Mouse (Mus musculus) midbrain, embryonic 16.5 days (tissue): Measurements from ENCODE around the gene Naga. TPM values are rescaled to one million over a fixed set of nuclear protein-coding genes. Genes with fewer than 3 reads are reported as not detected.

Experiments
- ATAC-seq: fragments of 200-750 bp; cut with Nextera tagmentation; 2 replicates; pipeline ENCODE4 v1.8.0; 2017; ENCODE audit warnings: moderate TSS enrichment
- H3K27ac ChIP-seq: fragments of 300-500 bp; sonication (generic); 2 replicates; pipeline ENCODE4 v1.5.1; 2014; ENCODE audit warnings: mild to moderate bottlenecking, low read length, mixed read lengths
- H3K27me3 ChIP-seq: fragments of 300-500 bp; sonication (generic); 2 replicates; pipeline ENCODE4 v1.6.1; 2014; ENCODE audit warnings: low read depth, low read length, mixed read lengths; ENCODE audit not compliant: control insufficient read depth, insufficient read depth
- H3K36me3 ChIP-seq: fragments of 300-500 bp; sonication (generic); 2 replicates; pipeline ENCODE4 v1.6.1; 2014; ENCODE audit warnings: mild to moderate bottlenecking, low read length, moderate library complexity, mixed read lengths; ENCODE audit not compliant: control insufficient read depth, insufficient read depth
- H3K4me1 ChIP-seq: fragments of 300-500 bp; sonication (generic); 2 replicates; pipeline ENCODE4 v1.6.1; 2014; ENCODE audit warnings: mild to moderate bottlenecking, low read length, mixed read lengths; ENCODE audit not compliant: control insufficient read depth, insufficient read depth
- H3K4me2 ChIP-seq: fragments of 300-500 bp; sonication (generic); 2 replicates; pipeline ENCODE4 v1.6.1; 2014; ENCODE audit warnings: mild to moderate bottlenecking, low read length, mixed read lengths
- H3K4me3 ChIP-seq: fragments of 300-500 bp; sonication (generic); 2 replicates; pipeline ENCODE4 v1.5.1; 2014; ENCODE audit warnings: low read depth, mild to moderate bottlenecking, low read length, moderate library complexity, mixed read lengths
- H3K9ac ChIP-seq: fragments of 300-500 bp; sonication (generic); 2 replicates; pipeline ENCODE4 v1.6.1; 2014; ENCODE audit warnings: low read depth, low read length, mixed read lengths
- H3K9me3 ChIP-seq: fragments of 300-500 bp; sonication (generic); replicated peaks from 2 replicates; pipeline ENCODE4 v1.6.1; 2014; ENCODE audit warnings: mild to moderate bottlenecking, low read length, mixed read lengths; ENCODE audit not compliant: control insufficient read depth, poor library complexity, severe bottlenecking
- WGBS: fragments of 180-500 bp; shearing (Covaris S2); extraction: QIAGEN DNeasy Blood & Tissue Kit; methylation state at CpG from one replicate; pipeline ENCODE4 v1.1.7; 2014; 5-methylcytosine and 5-hydroxymethylcytosine counted together
- polyA plus RNA-seq: library from polyadenylated mRNA; unstranded; fragments of >200 nt; fragmentation: Nextera tagmentation; extraction: Ambion mirVana; gene quantifications from 2 replicates; pipeline ENCODE4 v1.2.1, GENCODE M21; 2015

The Naga gene
- 23.8 and 28.0 TPM in 2 replicates for polyA plus RNA-seq

DNA sequence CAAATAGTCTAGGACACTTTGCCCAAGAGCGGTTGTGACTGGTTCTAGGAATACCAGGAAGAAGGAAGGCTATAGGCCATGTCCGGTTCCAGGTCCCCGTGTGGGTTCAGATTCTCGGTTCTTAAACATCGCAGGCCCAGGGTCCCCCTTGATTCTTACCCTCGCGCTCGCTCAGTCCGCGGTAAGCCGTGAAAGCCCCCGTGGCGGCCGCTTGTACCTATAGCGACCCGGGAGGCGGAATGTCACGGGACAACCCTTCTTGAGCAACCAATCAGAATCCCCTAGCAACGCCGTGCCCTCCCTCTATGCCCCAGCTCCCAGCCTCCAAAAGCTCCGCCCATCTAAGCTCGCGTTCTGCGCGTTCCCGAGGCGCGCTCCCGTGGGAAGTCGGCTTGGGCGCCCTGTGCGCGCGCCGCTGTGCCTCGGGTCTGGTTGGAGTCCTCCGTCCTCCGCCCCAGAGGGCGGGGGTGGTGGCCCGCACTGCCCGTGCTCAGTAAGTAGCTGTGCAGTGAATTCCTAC, at the start of gene Naga, which contains the start of the genes Pheta2 and Smdt1:
Naga (minus strand) TSS at position 333 of the 520 bp plus-strand sequence.
Pheta2 (plus strand) TSS at position 350 of the 520 bp plus-strand sequence.
Smdt1 (plus strand) TSS at position 367 of the 520 bp plus-strand sequence.
- peaks cover 12% of the 10 kb centered on the region for H3K4me1 ChIP-seq
- H3K27me3 ChIP-seq: peaks cover 7% of the 10 kb centered on the region
- peak within 1 kb of the TSS; percentile 79 for H3K9ac ChIP-seq
- H3K4me3 ChIP-seq: peak within 1 kb of the TSS; percentile 65
- peak within 1 kb of the TSS; percentile 72 for H3K4me2 ChIP-seq
- no peaks in the 10 kb centered on the region for H3K9me3 ChIP-seq
- peak; percentile 81 for ATAC-seq
- no peaks in the 10 kb centered on the region for H3K36me3 ChIP-seq
- WGBS: 0% methylated on average over 41 of the region's 41 CpGs
- H3K27ac ChIP-seq: 0 out of 2 replicates have a peak within 1 kb of the TSS, but pooled peaks have one; percentile 42

DNA sequence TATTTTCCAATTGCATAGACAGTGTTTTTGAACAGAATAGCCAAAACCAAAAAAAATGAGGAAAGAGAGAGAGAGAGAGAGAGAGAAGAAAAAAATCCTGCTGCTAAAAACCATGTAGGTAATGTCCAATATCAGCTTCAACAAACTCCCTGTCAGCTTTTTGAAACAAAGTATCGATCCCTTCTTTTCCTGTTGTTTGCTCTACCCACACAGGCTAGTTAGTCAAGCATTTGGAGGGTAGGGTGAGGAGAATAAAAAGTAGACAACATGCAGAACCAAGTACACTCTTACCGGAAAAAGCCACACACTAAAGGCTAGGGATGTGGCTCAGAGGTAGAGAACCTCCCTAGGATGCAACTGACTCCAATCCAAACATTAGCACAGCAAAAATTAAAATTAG, 47.0 kb upstream of the Naga start:
- Histone ChIP-seq H3K4me2 (no peak overlapping the region), H3K9ac (no peak overlapping the region), H3K4me3 (no peak overlapping the region), H3K36me3 (no peaks in the 10 kb centered on the region), H3K9me3 (no peaks in the 10 kb centered on the region), H3K4me1 (peaks cover 3% of the 10 kb centered on the region; the same call in 1 of the 2 replicates), H3K27ac (no peak overlapping the region), H3K27me3 (no peaks in the 10 kb centered on the region)
- WGBS: 91% methylated on average over 2 of the region's 2 CpGs
- ATAC-seq: no peak

DNA sequence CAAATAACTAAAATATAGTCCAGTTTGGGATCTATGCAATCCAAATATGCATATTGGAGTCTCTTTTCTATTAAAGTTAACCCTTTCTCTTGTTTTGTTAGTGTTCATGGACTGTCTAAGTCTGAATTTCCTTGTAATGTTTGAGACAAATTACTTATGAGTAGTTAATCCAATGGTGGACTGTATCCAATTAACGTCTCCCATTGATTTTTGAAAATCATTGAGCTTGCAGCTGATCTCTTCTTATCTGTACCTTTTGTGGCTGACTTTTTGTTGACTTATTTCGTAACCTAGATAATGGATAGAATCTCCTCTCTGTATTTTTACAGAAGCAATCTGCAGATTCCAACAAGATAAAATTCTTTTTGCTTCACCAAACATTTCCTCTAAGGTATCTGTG, 43.7 kb upstream of the Naga start:
- Histone ChIP-seq H3K27me3 (no peaks in the 10 kb centered on the region), H3K4me1 (peaks cover 3% of the 10 kb centered on the region; the same call in 1 of the 2 replicates), H3K27ac (no peak overlapping the region), H3K4me2 (no peak overlapping the region), H3K4me3 (no peak overlapping the region), H3K36me3 (no peaks in the 10 kb centered on the region), H3K9ac (no peak overlapping the region), H3K9me3 (no peaks in the 10 kb centered on the region)
- WGBS: 95% methylated on average over 2 of the region's 2 CpGs
- no peak for ATAC-seq

DNA sequence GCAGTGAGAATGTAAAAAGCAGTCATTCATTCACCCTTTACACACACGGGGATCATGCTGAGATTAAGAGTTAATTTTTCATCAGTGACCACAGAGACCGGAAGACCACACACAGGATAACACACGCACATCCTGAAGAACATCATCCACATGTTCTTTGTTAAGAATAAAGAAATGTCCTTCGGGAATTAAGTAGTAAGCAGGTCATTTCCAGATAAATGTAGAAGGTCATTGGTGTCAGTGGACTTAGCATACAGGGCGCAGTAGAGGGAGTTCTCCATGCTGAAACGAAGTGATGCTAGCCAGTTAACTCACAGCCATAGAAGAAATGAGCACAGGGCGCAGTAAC, 42.0 kb upstream of the Naga start:
- 29% methylated on average over 7 of the region's 7 CpGs for WGBS
- H3K4me2 ChIP-seq: peak overlapping the region; percentile 65
- H3K9ac ChIP-seq: peak overlapping the region; percentile 42

DNA sequence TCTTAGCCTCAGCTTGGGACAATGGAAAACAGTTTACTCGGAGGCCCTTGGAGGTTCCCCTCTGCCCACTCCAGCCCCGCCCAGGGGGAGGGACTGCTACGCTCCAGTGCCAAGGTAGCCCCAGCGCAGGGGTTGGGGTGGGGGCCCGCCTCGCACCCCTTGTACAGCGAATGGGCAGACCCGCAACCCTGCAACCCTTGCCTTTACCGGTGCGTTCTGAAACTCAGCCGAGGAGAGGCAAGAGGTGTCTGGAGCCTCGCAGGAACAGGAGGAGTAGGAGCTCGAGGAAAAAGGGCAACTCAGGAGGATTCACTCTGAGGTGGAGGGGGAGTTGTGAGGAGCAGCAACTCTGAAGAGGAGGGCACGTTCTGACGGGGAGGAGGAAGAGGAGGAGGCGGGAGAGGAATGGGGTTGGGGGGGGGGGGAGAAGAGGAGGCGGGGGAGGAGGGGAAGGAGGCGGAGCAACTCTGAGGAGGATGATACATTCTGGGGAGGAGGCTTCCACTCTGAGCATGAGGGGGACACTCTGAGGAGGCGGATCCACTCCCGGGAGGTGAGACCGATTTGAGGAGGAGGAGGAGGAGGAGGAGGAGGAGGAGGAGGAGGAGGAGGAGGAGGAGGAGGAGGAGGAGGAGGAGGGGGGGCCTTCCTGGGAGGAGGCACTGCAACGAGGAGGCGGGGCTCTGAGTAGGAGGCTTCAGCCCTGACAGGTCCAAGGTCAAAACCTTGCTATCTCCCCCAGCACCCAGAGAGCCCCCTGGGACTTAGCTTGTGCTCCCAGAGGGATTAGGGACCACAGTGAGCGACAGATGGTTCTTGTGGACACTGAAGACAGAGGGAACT, 41.4 kb upstream of the Naga start, which contains the start of gene Cyp2d22:
Cyp2d22 (minus strand) TSS at position 390 of the 843 bp plus-strand sequence.
- Histone ChIP-seq H3K36me3 (no peaks in the 10 kb centered on the region), H3K4me2 (peak within 1 kb of the TSS; percentile 65), H3K4me1 (peaks cover 3% of the 10 kb centered on the region; the same call in 1 of the 2 replicates), H3K27ac (no peak within 1 kb of the TSS), H3K9ac (peak within 1 kb of the TSS; percentile 45), H3K4me3 (peak within 1 kb of the TSS; percentile 32), H3K27me3 (no peaks in the 10 kb centered on the region), H3K9me3 (no peaks in the 10 kb centered on the region)
- 3% methylated on average over 16 of the region's 24 CpGs for WGBS
- ATAC-seq: peak; percentile 32; the same call in 1 of the 2 replicates

More for the DNA sequence above, 42.0 kb upstream of the Naga start:
- no peak for ATAC-seq
- no peaks in the 10 kb centered on the region for H3K27me3 ChIP-seq
- H3K4me3 ChIP-seq: peak overlapping the region; percentile 32
- H3K27ac ChIP-seq: no peak overlapping the region
- no peaks in the 10 kb centered on the region for H3K36me3 ChIP-seq
- no peaks in the 10 kb centered on the region for H3K9me3 ChIP-seq
- H3K4me1 ChIP-seq: peaks cover 3% of the 10 kb centered on the region; the same call in 1 of the 2 replicates

DNA sequence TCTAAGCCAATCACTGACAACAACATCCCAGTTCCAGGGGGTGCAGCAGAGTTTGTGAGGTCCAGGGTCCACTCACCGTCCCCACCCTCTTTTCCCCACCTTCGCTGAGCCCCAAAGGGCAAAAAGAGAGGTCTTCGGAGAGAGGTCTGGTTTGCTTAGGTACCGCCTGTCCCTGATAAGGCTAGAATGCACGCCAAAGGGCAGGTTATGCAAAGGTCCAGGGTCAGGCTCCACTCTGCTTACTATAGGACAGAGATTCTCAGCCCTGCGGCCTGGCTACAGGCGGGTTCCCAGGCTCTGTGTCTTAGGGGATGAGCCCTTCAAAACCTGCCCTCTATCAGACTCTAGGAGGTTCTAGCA, 40.8 kb upstream of the Naga start:
- no peaks in the 10 kb centered on the region for H3K27me3 ChIP-seq
- H3K4me2 ChIP-seq: peak overlapping the region; percentile 65; the same call in 1 of the 2 replicates
- 0 out of 2 replicates have a peak overlapping the region, but pooled peaks have one; percentile 45 for H3K9ac ChIP-seq
- H3K36me3 ChIP-seq: no peaks in the 10 kb centered on the region
- peak overlapping the region; percentile 32 for H3K4me3 ChIP-seq
- peaks cover 3% of the 10 kb centered on the region; the same call in 1 of the 2 replicates for H3K4me1 ChIP-seq
- no peak overlapping the region for H3K27ac ChIP-seq
- 0 out of 2 replicates have a peak, but pooled peaks have one; percentile 11 for ATAC-seq
- no peaks in the 10 kb centered on the region for H3K9me3 ChIP-seq
- WGBS: 16% methylated on average over 7 of the region's 7 CpGs

DNA sequence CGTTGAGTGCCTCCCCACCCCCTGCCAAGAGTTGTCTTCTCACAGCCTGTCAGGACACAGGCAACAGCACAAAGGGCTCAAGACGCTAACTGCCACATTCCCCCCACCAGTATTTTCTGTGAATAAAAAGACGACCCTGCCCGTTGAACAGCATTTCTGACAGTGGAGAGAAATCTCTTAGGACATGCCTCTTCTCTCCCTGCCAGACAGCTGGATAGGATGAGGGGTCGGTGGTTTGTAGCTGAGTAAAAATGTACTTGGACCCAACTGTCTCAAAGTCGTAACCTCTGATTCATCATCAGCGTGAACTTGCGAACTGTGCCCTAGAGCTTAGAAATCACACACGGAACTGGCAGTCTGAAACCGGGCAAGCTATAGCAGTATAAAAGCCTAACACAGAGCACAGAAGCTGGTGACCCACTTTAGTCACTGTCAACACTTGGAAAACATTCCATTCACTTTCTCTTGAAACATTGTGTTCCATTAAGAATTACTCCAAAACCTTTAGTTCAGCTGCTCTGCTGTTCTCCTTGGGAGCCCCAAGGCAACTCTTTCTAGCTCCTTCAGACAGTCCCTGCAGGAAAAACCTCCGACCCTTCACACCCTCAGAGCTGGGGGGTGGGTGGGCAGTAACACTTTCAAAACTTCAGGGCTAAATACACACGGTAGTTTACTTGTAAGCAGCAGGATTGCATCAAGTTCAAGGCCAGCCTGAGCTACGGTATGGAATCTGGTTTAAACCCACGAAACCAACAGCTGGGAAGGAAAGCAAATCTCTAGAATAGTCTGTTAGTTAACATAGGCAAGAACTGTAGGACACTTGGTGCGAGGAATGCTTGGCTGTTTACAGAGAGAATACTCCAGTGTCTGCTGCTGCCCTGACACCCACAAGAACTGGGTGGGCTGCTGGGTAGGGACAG, 39.8 kb upstream of the Naga start:
- WGBS: 52% methylated on average over 15 of the region's 15 CpGs
- Histone ChIP-seq H3K9me3 (no peaks in the 10 kb centered on the region), H3K27me3 (no peaks in the 10 kb centered on the region), H3K27ac (0 out of 2 replicates have a peak overlapping the region, but pooled peaks have one; percentile 15), H3K9ac (no peak overlapping the region), H3K4me3 (no peak overlapping the region), H3K36me3 (no peaks in the 10 kb centered on the region), H3K4me2 (no peak overlapping the region), H3K4me1 (peaks cover 3% of the 10 kb centered on the region; the same call in 1 of the 2 replicates)
- ATAC-seq: no peak

DNA sequence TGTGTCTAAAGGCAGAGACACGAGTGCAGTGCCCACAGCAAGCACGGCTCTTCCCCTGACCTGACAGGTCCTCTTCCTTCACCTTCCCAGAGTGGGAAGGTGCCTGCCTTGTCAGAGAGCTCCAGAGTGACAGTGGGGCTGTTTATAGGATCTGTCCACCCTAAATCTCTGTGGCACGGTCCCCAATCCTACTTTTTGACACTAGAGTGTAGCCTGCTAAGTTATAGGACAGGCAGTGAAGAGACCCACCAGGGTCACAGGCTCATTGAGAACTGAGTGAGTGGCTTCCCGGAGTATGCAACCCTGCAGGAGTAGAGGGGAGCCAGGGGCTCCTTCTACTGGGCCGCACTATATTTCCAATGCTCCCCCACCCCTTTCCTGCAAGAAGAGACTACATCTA, 39.0 kb upstream of the Naga start:
- Histone ChIP-seq H3K4me2 (no peak overlapping the region), H3K27ac (no peak overlapping the region), H3K4me3 (no peak overlapping the region), H3K27me3 (no peaks in the 10 kb centered on the region), H3K36me3 (no peaks in the 10 kb centered on the region), H3K9me3 (no peaks in the 10 kb centered on the region), H3K4me1 (peaks cover 3% of the 10 kb centered on the region; the same call in 1 of the 2 replicates), H3K9ac (no peak overlapping the region)
- WGBS: 84% methylated on average over 5 of the region's 5 CpGs
- ATAC-seq: no peak
